Mouse (Mus musculus): Measurements from ENCODE around the gene En2.

DNA sequence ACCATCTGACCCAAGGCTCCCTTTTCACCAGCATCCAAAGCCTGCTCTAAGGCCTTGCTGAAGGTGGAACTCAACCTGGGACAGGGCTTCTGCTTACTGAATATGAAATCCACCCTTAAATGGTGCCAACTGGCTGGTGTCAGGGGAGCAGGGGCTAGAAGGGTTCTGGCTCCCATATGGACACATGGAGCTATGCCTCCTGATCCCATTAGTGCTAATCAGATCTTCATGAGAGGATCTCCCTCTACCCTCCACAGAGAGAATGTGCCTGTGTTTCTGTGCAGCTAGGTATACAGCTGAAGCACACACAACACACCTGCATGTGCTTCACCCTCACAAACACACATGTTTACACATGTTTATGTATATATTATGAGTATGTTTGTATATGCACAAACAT lies 20.9 kb upstream of the En2 start:
- TF ChIP-seq CTCF (IDR thresholded peaks at IDR 0.05; ENCODE audit: low read depth), result no peak
- no peak for TF ChIP-seq EP300 (optimal IDR thresholded peaks at IDR 0.05)
